Mouse (Mus musculus) stomach, embryonic 15.5 days (tissue): ENCODE results near the gene Fbn1. TPM values are rescaled to one million over a fixed set of nuclear protein-coding genes. Genes with fewer than 3 reads are reported as not detected.

Source experiments
- ATAC-seq: fragments of 200-750 bp; cut with Nextera tagmentation; 2 replicates; pipeline ENCODE4 v1.8.0; 2017; ENCODE audit warnings: low read depth, moderate number of reproducible peaks, moderate TSS enrichment; ENCODE audit not compliant: insufficient read depth, low FRiP score
- H3K27ac ChIP-seq: fragments of 300-500 bp; sonication (generic); 2 replicates; pipeline ENCODE4 v1.5.1; 2015; ENCODE audit warnings: mild to moderate bottlenecking, inconsistent platforms
- H3K27me3 ChIP-seq: fragments of 300-500 bp; sonication (generic); replicated peaks from 2 replicates; pipeline ENCODE4 v1.6.1; 2015; ENCODE audit warnings: inconsistent platforms
- H3K36me3 ChIP-seq: fragments of 300-500 bp; sonication (generic); 2 replicates; pipeline ENCODE4 v1.6.1; 2015; ENCODE audit warnings: inconsistent platforms
- H3K4me1 ChIP-seq: fragments of 300-500 bp; sonication (generic); 2 replicates; pipeline ENCODE4 v1.6.1; 2015; ENCODE audit warnings: inconsistent platforms
- H3K4me2 ChIP-seq: fragments of 300-500 bp; sonication (generic); 2 replicates; pipeline ENCODE4 v1.6.1; 2015; ENCODE audit warnings: mild to moderate bottlenecking, inconsistent platforms
- H3K4me3 ChIP-seq: fragments of 300-500 bp; sonication (generic); replicated peaks from 2 replicates; pipeline ENCODE4 v1.5.1; 2015; ENCODE audit warnings: inconsistent platforms
- H3K9ac ChIP-seq: fragments of 300-500 bp; sonication (generic); 2 replicates; pipeline ENCODE4 v1.6.1; 2015; ENCODE audit warnings: inconsistent platforms
- H3K9me3 ChIP-seq: fragments of 300-500 bp; sonication (generic); 2 replicates; pipeline ENCODE4 v1.6.1; 2016; ENCODE audit warnings: inconsistent platforms
- WGBS: fragments of 180-500 bp; shearing (Covaris S2); methylation state at CpG from one replicate; pipeline ENCODE4 v1.1.7; 2015; 5-methylcytosine and 5-hydroxymethylcytosine counted together
- polyA plus RNA-seq: library from polyadenylated mRNA; unstranded; fragments of >200 nt; fragmentation: Nextera tagmentation; extraction: Ambion mirVana; gene quantifications from 2 replicates; pipeline ENCODE4 v1.2.1, GENCODE M21; 2015

The Fbn1 gene
- polyA plus RNA-seq, 1 experiment from 2014 or later, result 25.9 TPM

- no peak for ATAC-seq
- WGBS, result 69% methylated on average over 1 of the region's 1 CpGs
- H3K27ac ChIP-seq, result no peak overlapping the region
- no peaks in the 10 kb centered on the region for H3K4me1 ChIP-seq
- H3K9ac ChIP-seq, result no peak overlapping the region
- H3K4me2 ChIP-seq, result no peak overlapping the region
- H3K36me3 ChIP-seq, result no peaks in the 10 kb centered on the region
- H3K27me3 ChIP-seq, result no peaks in the 10 kb centered on the region
- no peaks in the 10 kb centered on the region for H3K9me3 ChIP-seq
- H3K4me3 ChIP-seq, result no peak overlapping the region
These were observed 238.9 kb downstream of the Fbn1 start for GRCm38 (mm10) chr2:125268876-125269275.

- WGBS, result 21% methylated on average over 9 of the region's 9 CpGs
- Histone ChIP-seq H3K27me3 (no peaks in the 10 kb centered on the region), H3K9me3 (no peaks in the 10 kb centered on the region), H3K27ac (no peak overlapping the region), H3K4me3 (no peak overlapping the region), H3K4me2 (no peak overlapping the region), H3K36me3 (no peaks in the 10 kb centered on the region), H3K4me1 (no peaks in the 10 kb centered on the region), H3K9ac (no peak overlapping the region)
- no peak for ATAC-seq
These were observed 244.0 kb downstream of the Fbn1 start for GRCm38 (mm10) chr2:125263753-125264152.

GRCm38 (mm10) chr2:125263056-125263455 lies 244.7 kb downstream of the Fbn1 start:
- no peak overlapping the region for H3K9ac ChIP-seq
- no peaks in the 10 kb centered on the region for H3K4me1 ChIP-seq
- H3K4me3 ChIP-seq, result no peak overlapping the region
- WGBS, result 20% methylated on average over 5 of the region's 5 CpGs
- no peak overlapping the region for H3K27ac ChIP-seq
- H3K4me2 ChIP-seq, result no peak overlapping the region
- H3K36me3 ChIP-seq, result peaks cover 3% of the 10 kb centered on the region
- H3K27me3 ChIP-seq, result no peaks in the 10 kb centered on the region
- ATAC-seq, result no peak
- H3K9me3 ChIP-seq, result no peaks in the 10 kb centered on the region

- ATAC-seq, result no peak
- Histone ChIP-seq H3K27ac (no peak overlapping the region), H3K4me2 (no peak overlapping the region), H3K27me3 (no peaks in the 10 kb centered on the region), H3K4me1 (no peaks in the 10 kb centered on the region), H3K36me3 (peaks cover 22% of the 10 kb centered on the region), H3K9ac (no peak overlapping the region), H3K9me3 (no peaks in the 10 kb centered on the region), H3K4me3 (no peak overlapping the region)
- WGBS, result 70% methylated on average over 2 of the region's 2 CpGs
These were observed 247.5 kb downstream of the Fbn1 start for GRCm38 (mm10) chr2:125260326-125260725.

GRCm38 (mm10) chr2:125259230-125260120 lies 248.3 kb downstream of the Fbn1 start:
- 83% methylated on average over 14 of the region's 14 CpGs for WGBS
- ATAC-seq, result no peak
- H3K36me3 ChIP-seq, result peaks cover 25% of the 10 kb centered on the region

GRCm38 (mm10) chr2:125255886-125256285 lies 251.9 kb downstream of the Fbn1 start:
- Histone ChIP-seq H3K27ac (no peak overlapping the region), H3K4me3 (no peak overlapping the region), H3K27me3 (no peaks in the 10 kb centered on the region), H3K4me1 (no peaks in the 10 kb centered on the region), H3K36me3 (peaks cover 44% of the 10 kb centered on the region), H3K9ac (no peak overlapping the region), H3K9me3 (no peaks in the 10 kb centered on the region), H3K4me2 (no peak overlapping the region)
- no peak for ATAC-seq
- WGBS, result 43% methylated on average over 3 of the region's 3 CpGs

More at GRCm38 (mm10) chr2:125259230-125260120, 248.3 kb downstream of the Fbn1 start:
- H3K27me3 ChIP-seq, result no peaks in the 10 kb centered on the region
- no peak overlapping the region for H3K27ac ChIP-seq
- H3K4me3 ChIP-seq, result no peak overlapping the region
- H3K9ac ChIP-seq, result no peak overlapping the region
- no peaks in the 10 kb centered on the region for H3K4me1 ChIP-seq
- H3K4me2 ChIP-seq, result no peak overlapping the region
- H3K9me3 ChIP-seq, result no peaks in the 10 kb centered on the region

GRCm38 (mm10) chr2:125254630-125255029 lies 253.2 kb downstream of the Fbn1 start:
- ATAC-seq, result no peak
- Histone ChIP-seq H3K9me3 (no peaks in the 10 kb centered on the region), H3K36me3 (peaks cover 44% of the 10 kb centered on the region), H3K4me1 (no peaks in the 10 kb centered on the region), H3K27me3 (no peaks in the 10 kb centered on the region), H3K9ac (no peak overlapping the region), H3K27ac (no peak overlapping the region), H3K4me2 (no peak overlapping the region), H3K4me3 (no peak overlapping the region)
- WGBS, result 87% methylated on average over 3 of the region's 3 CpGs

- WGBS, result 98% methylated on average over 6 of the region's 6 CpGs
- Histone ChIP-seq H3K4me1 (peaks cover 1% of the 10 kb centered on the region; the same call in 1 of the 2 replicates), H3K4me3 (no peak overlapping the region), H3K36me3 (peaks cover 44% of the 10 kb centered on the region), H3K4me2 (no peak overlapping the region), H3K9ac (no peak overlapping the region), H3K27me3 (no peaks in the 10 kb centered on the region), H3K27ac (no peak overlapping the region), H3K9me3 (no peaks in the 10 kb centered on the region)
- ATAC-seq, result no peak
These were observed 254.1 kb downstream of the Fbn1 start for GRCm38 (mm10) chr2:125253699-125254098.

- no peak for ATAC-seq
- peaks cover 4% of the 10 kb centered on the region; the same call in 1 of the 2 replicates for H3K4me1 ChIP-seq
- peaks cover 34% of the 10 kb centered on the region for H3K36me3 ChIP-seq
- H3K4me3 ChIP-seq, result no peak overlapping the region
- H3K9ac ChIP-seq, result no peak overlapping the region
- no peak overlapping the region for H3K27ac ChIP-seq
- no peaks in the 10 kb centered on the region for H3K9me3 ChIP-seq
- WGBS, result 62% methylated on average over 2 of the region's 2 CpGs
- no peak overlapping the region for H3K4me2 ChIP-seq
- no peaks in the 10 kb centered on the region for H3K27me3 ChIP-seq
These were observed 255.5 kb downstream of the Fbn1 start for GRCm38 (mm10) chr2:125252275-125252674.

- Histone ChIP-seq H3K27me3 (no peaks in the 10 kb centered on the region), H3K9me3 (no peaks in the 10 kb centered on the region), H3K36me3 (peaks cover 30% of the 10 kb centered on the region), H3K27ac (no peak overlapping the region), H3K4me1 (peaks cover 4% of the 10 kb centered on the region; the same call in 1 of the 2 replicates), H3K4me2 (no peak overlapping the region), H3K9ac (no peak overlapping the region), H3K4me3 (no peak overlapping the region)
- whole genome bisulfite sequencing, result 82% methylated on average over 4 of the region's 4 CpGs
- no peak for ATAC-seq
These were observed 256.0 kb downstream of the Fbn1 start for GRCm38 (mm10) chr2:125251781-125252180.
